Mouse (Mus musculus) urinary bladder, adult 18-20 months (tissue): ENCODE data around the gene Zbtb7b.

ENCODE experiments used
- DNase-seq, 2 experiments: peaks; one replicate each; pipeline ENCODE4 v3.0.0; 2022; ENCODE audit warnings: low spot score in 2 of 2, mixed read lengths in 2 of 2

The Zbtb7b gene

GRCm38 (mm10) chr3:89388901-89389740, 5.5 kb downstream of the Zbtb7b start:
- DNase-seq = no peak

GRCm38 (mm10) chr3:89388134-89388881, 6.3 kb downstream of the Zbtb7b start:
- peak in 1 of 2 experiments; percentile 41 for DNase-seq

GRCm38 (mm10) chr3:89387632-89388031, 6.9 kb downstream of the Zbtb7b start:
- DNase-seq = peak in 1 of 2 experiments; percentile 49

GRCm38 (mm10) chr3:89386438-89387420, 7.8 kb downstream of the Zbtb7b start:
- no peak for DNase-seq

GRCm38 (mm10) chr3:89385451-89385850, 9.1 kb downstream of the Zbtb7b start:
- no peak for DNase-seq

- peak; percentile 75 to 77 for DNase-seq
Measured at GRCm38 (mm10) chr3:89384331-89385076, 10.1 kb downstream of the Zbtb7b start.

- DNase-seq = no peak
Measured at GRCm38 (mm10) chr3:89383651-89384255, 10.8 kb downstream of the Zbtb7b start.

GRCm38 (mm10) chr3:89382950-89383349, 11.6 kb downstream of the Zbtb7b start:
- no peak for DNase-seq

GRCm38 (mm10) chr3:89382033-89382882, 12.3 kb downstream of the Zbtb7b start:
- DNase-seq = no peak

- DNase-seq = no peak
Measured at GRCm38 (mm10) chr3:89381233-89381632, 13.3 kb downstream of the Zbtb7b start.

- DNase-seq = no peak
Measured at GRCm38 (mm10) chr3:89380711-89381110, 13.9 kb downstream of the Zbtb7b start.

GRCm38 (mm10) chr3:89380291-89380690, 14.3 kb downstream of the Zbtb7b start:
- DNase-seq = no peak

GRCm38 (mm10) chr3:89379388-89380131, 15.0 kb downstream of the Zbtb7b start:
- DNase-seq = no peak

- peak; percentile 82 to 86 for DNase-seq
Measured at GRCm38 (mm10) chr3:89378394-89379067, 16.0 kb downstream of the Zbtb7b start.

- no peak for DNase-seq
Measured at GRCm38 (mm10) chr3:89377831-89378230, 16.7 kb downstream of the Zbtb7b start.

- no peak for DNase-seq
Measured at GRCm38 (mm10) chr3:89373581-89374231, 20.9 kb downstream of the Zbtb7b start.

- DNase-seq = no peak
Measured at GRCm38 (mm10) chr3:89367338-89367737, 27.2 kb downstream of the Zbtb7b start.
